Mouse (Mus musculus): ENCODE data around the gene Mrpl1.

The Mrpl1 gene

GRCm38 (mm10) chr5:96309566-96309965 lies 100.3 kb downstream of the Mrpl1 start:
- no peak for DNase-seq (ENCODE audit: low spot score in 2 of 2)

GRCm38 (mm10) chr5:96311677-96312076 lies 102.4 kb downstream of the Mrpl1 start:
- DNase-seq (ENCODE audit: low spot score in 2 of 2), result no peak

Measured in spleen, postnatal 14 days (tissue).